Mouse (Mus musculus) heart, embryonic 12.5 days (tissue): ENCODE results near the gene Timm22. TPM values are rescaled to one million over a fixed set of nuclear protein-coding genes. Genes with fewer than 3 reads are reported as not detected.
A peak's percentile ranks its signal among the peaks of the same experiment; 100 is the strongest.

Experiments
- ATAC-seq: fragments of 200-750 bp; cut with Nextera tagmentation; 2 replicates; pipeline ENCODE4 v1.8.0; 2017; ENCODE audit warnings: moderate TSS enrichment, moderate library complexity; ENCODE audit not compliant: insufficient number of reproducible peaks, low FRiP score
- H3K27ac ChIP-seq: fragments of 300-500 bp; sonication (generic); 2 replicates; pipeline ENCODE4 v1.5.1; 2016; ENCODE audit warnings: mild to moderate bottlenecking, moderate library complexity; ENCODE audit not compliant: poor library complexity, severe bottlenecking
- H3K27me3 ChIP-seq: fragments of 300-500 bp; sonication (generic); replicated peaks from 2 replicates; pipeline ENCODE4 v1.6.1; 2016; ENCODE audit warnings: mild to moderate bottlenecking, moderate library complexity
- H3K36me3 ChIP-seq: fragments of 300-500 bp; sonication (generic); 2 replicates; pipeline ENCODE4 v1.6.1; 2016; ENCODE audit warnings: mild to moderate bottlenecking, moderate library complexity
- H3K4me1 ChIP-seq: fragments of 300-500 bp; sonication (generic); replicated peaks from 2 replicates; pipeline ENCODE4 v1.6.1; 2016; ENCODE audit warnings: mild to moderate bottlenecking
- H3K4me2 ChIP-seq: fragments of 300-500 bp; sonication (generic); 2 replicates; pipeline ENCODE4 v1.6.1; 2016; ENCODE audit warnings: mild to moderate bottlenecking, moderate library complexity
- H3K4me3 ChIP-seq: fragments of 300-500 bp; sonication (generic); 2 replicates; pipeline ENCODE4 v1.5.1; 2016; ENCODE audit warnings: mild to moderate bottlenecking
- H3K9ac ChIP-seq: fragments of 300-500 bp; sonication (generic); 2 replicates; pipeline ENCODE4 v1.6.1; 2016; ENCODE audit warnings: mild to moderate bottlenecking, moderate library complexity
- H3K9me3 ChIP-seq: fragments of 300-500 bp; sonication (generic); replicated peaks from 2 replicates; pipeline ENCODE4 v1.6.1; 2016; ENCODE audit warnings: mild to moderate bottlenecking, moderate library complexity
- WGBS: fragments of 180-500 bp; shearing (Covaris S2); methylation state at CpG from one replicate; pipeline ENCODE4 v1.1.7; 2016; 5-methylcytosine and 5-hydroxymethylcytosine counted together
- polyA plus RNA-seq: library from polyadenylated mRNA; unstranded; fragments of >200 nt; fragmentation: Nextera tagmentation; extraction: Ambion mirVana; gene quantifications from 2 replicates; pipeline ENCODE4 v1.2.1, GENCODE M21; 2016

The Timm22 gene
- polyA plus RNA-seq, 1 experiment from 2014 or later, result 102 TPM

DNA sequence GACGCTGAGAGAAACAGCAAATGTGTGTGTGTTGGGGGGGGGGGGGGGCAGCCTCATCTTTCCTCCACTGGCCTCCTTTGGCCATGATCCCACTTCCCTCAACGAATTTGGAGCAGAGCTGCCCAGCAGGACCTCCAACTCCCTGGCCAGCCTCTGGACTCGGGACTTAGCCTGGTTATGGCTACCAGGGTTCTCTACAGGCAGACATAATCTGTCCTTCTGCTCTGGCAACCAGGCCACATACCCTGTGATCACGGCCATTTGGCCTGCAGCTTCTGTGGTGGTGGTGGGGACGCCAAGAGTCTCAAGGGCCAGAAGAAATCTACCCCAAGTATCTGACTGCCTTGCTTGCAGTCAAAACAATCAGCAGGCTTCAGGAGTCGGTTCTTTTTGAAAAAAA is 34.2 kb upstream of the Timm22 start:
- no peak for ATAC-seq

DNA sequence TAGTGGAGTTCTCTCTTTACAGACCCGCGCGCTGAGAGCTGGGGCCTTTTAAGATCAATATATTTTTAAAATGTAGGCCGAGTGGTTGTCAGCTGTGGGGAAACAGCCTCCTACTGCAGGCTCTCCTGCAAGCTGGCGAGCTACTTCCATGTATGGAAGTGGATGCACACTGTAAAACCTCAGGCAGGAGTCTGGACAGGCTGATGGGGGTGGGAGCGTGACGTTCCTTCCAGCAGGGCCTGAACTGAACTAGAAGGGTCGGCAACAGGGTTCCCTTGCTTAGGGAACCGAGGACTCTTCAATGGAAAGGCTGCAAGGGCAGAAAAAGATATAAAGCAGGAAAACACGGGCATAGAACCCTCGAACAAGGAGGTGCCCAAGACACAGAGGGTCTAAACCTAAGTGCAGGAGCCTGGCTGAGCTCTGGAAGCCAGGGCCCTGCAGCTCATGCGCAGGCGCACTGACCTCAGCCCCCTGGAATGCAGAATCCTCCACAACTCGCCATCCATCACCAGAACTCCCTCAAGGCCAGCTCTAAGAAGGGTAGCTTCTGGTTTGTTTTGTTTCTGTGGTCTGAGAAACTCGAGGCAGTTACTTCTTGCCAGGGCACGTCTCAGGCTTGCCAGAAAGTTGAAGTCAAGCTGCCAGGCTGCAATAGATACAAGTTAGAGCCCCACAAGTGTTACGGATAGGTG is 32.1 kb upstream of the Timm22 start:
- no peak overlapping the region for H3K4me3 ChIP-seq
- H3K36me3 ChIP-seq, result no peaks in the 10 kb centered on the region
- peak overlapping the region; percentile 98 for H3K27ac ChIP-seq
- H3K9ac ChIP-seq, result peak overlapping the region; percentile 70
- peak; percentile 79 for ATAC-seq
- 25% methylated on average over 17 of the region's 17 CpGs for WGBS
- peaks cover 73% of the 10 kb centered on the region for H3K4me1 ChIP-seq
- no peaks in the 10 kb centered on the region for H3K27me3 ChIP-seq
- no peaks in the 10 kb centered on the region for H3K9me3 ChIP-seq
- H3K4me2 ChIP-seq, result peak overlapping the region; percentile 49

More for the DNA sequence above, 34.2 kb upstream of the Timm22 start:
- no peaks in the 10 kb centered on the region for H3K27me3 ChIP-seq
- no peaks in the 10 kb centered on the region for H3K9me3 ChIP-seq
- no peaks in the 10 kb centered on the region for H3K36me3 ChIP-seq
- H3K4me2 ChIP-seq, result no peak overlapping the region
- no peak overlapping the region for H3K4me3 ChIP-seq
- WGBS, result 34% methylated on average over 6 of the region's 6 CpGs
- 0 out of 2 replicates have a peak overlapping the region, but pooled peaks have one; percentile 38 for H3K9ac ChIP-seq
- peak overlapping the region; percentile 63 for H3K27ac ChIP-seq
- peaks cover 75% of the 10 kb centered on the region for H3K4me1 ChIP-seq

DNA sequence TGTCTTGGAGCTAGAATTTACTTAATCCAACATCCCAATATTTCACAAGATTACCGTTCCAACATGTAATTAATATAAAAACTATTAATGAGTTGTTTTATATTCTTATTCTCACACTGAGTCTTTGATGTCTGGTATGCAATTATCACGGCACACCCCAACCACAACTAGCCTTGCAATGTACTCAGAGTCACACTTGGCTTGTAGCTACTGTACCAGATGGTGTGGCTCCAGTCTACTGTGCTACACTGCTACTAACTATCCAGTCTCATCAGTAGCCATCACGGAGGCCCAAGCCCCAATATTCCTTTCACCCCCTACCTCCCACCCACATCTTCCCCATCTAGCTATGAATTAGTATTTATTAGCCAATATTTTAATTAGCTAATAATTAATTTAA is 30.3 kb upstream of the Timm22 start:
- peaks cover 72% of the 10 kb centered on the region for H3K4me1 ChIP-seq
- WGBS, result 87% methylated on average over 3 of the region's 3 CpGs

DNA sequence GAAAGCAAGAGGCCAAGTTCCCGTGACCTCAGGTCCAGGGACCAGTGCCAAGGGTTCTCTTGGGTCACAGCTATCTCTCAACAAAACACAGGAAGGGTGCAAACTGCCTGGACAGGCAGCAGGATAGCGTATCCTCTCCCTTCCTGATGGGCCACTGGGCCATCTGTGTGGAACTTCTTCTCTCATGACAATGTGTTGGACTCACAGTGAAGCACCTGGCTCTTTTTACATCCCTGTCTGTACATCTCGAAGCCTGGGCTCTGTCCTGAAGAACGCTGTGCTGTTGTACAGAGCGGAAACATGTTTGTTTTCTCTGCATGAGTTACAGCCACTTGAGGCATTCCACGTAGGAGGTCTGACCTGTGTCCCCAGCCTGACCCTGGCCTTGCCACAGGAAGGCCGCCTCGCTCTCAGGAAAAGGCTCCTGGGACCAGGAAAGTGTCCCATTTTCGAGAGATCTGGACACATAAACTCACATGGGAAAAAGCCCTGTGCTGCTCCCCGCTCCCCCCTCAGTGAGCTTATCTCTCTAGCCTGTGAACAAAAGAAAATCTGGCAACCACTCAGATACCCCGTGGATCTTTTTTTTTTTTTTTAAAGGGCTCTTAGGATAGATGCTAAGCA is 26.7 kb upstream of the Timm22 start:
- peak overlapping the region; percentile 81 for H3K27ac ChIP-seq
- H3K9me3 ChIP-seq, result no peaks in the 10 kb centered on the region
- H3K4me2 ChIP-seq, result peak overlapping the region; percentile 21; the same call in 1 of the 2 replicates
- H3K4me3 ChIP-seq, result no peak overlapping the region
- H3K9ac ChIP-seq, result no peak overlapping the region
- H3K27me3 ChIP-seq, result no peaks in the 10 kb centered on the region
- ATAC-seq, result peak; percentile 73
- 21% methylated on average over 11 of the region's 11 CpGs for WGBS
- H3K36me3 ChIP-seq, result 0 out of 2 replicates have a peak, but pooled peaks cover 3% of the 10 kb centered on the region
- H3K4me1 ChIP-seq, result peaks cover 52% of the 10 kb centered on the region

More for the DNA sequence above, 30.3 kb upstream of the Timm22 start:
- no peaks in the 10 kb centered on the region for H3K9me3 ChIP-seq
- no peak overlapping the region for H3K9ac ChIP-seq
- no peak overlapping the region for H3K4me2 ChIP-seq
- 0 out of 2 replicates have a peak, but pooled peaks cover 1% of the 10 kb centered on the region for H3K36me3 ChIP-seq
- no peak overlapping the region for H3K4me3 ChIP-seq
- no peaks in the 10 kb centered on the region for H3K27me3 ChIP-seq
- ATAC-seq, result no peak
- H3K27ac ChIP-seq, result peak overlapping the region; percentile 98; the same call in 1 of the 2 replicates

DNA sequence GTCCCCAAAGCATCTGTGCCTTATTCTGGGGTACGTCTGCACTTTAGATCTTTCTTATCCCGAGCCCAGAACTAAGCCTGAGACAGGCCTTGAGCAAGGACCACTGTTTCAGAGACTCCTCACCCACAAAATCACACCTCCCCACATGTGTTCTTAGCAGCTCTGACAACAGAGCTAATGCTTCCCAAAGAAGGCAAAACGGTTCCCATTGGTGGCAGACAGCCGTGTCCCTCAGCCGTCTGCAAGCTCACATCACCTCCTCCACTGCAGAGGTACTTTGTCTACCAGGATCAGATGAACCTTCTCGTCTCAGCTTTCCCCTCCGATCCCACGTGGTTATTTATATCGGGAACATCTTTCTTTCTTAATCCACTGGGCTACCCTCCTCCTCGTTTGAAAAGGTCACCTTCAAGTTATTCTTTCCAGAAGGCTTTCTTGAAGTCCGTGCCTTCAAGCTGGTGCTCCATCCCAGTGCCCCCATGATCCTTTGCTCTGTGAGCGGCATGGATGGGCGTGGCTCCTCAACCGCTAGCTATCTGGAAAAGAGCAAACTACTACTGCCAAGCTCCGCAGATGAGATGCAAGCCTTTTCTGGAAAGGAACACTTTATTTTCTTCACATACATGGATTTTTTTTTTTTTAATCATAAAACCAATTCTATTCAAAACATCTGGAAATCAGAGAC is 25.4 kb upstream of the Timm22 start:
- Histone ChIP-seq H3K9ac (no peak overlapping the region), H3K4me3 (no peak overlapping the region), H3K4me1 (peaks cover 49% of the 10 kb centered on the region), H3K36me3 (0 out of 2 replicates have a peak, but pooled peaks cover 3% of the 10 kb centered on the region), H3K9me3 (no peaks in the 10 kb centered on the region), H3K27ac (no peak overlapping the region; the same call in 1 of the 2 replicates), H3K4me2 (no peak overlapping the region), H3K27me3 (no peaks in the 10 kb centered on the region)
- ATAC-seq, result no peak
- 74% methylated on average over 15 of the region's 15 CpGs for WGBS

DNA sequence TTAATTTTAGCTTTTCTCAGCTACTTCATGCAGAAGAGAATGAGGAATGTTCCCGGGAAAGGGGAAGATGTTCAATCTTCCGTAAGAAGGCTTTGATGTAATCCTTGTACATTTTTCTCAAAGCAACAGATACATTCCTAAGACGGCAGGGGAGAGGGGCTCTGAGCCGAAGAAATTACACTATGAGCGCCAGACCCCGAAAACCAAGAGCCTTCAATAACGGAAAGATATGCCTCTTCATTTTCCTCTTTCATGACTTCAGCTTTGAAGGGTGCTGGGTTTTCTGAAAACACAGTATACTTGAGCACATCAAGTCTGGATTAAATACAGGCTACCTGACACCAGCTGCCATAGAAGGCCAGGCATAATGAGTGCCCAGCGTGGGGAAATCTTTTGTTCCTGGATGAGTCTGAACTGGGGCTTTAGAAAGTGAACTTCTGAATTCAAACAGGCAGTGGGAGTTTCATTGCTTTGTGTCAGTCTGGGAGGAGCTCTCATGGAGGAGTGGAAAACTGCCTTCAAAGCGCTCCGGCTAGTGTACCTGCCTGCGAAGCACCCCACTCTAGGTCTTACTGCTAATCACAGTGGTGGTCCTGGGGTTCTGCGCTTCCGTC is 23.9 kb upstream of the Timm22 start:
- H3K4me1 ChIP-seq, result peaks cover 44% of the 10 kb centered on the region
- ATAC-seq, result no peak
- H3K4me3 ChIP-seq, result no peak overlapping the region
- H3K36me3 ChIP-seq, result 0 out of 2 replicates have a peak, but pooled peaks cover 3% of the 10 kb centered on the region
- no peak overlapping the region for H3K4me2 ChIP-seq
- 78% methylated on average over 13 of the region's 13 CpGs for WGBS
- H3K27me3 ChIP-seq, result no peaks in the 10 kb centered on the region
- no peaks in the 10 kb centered on the region for H3K9me3 ChIP-seq
- H3K27ac ChIP-seq, result no peak overlapping the region
- H3K9ac ChIP-seq, result no peak overlapping the region

DNA sequence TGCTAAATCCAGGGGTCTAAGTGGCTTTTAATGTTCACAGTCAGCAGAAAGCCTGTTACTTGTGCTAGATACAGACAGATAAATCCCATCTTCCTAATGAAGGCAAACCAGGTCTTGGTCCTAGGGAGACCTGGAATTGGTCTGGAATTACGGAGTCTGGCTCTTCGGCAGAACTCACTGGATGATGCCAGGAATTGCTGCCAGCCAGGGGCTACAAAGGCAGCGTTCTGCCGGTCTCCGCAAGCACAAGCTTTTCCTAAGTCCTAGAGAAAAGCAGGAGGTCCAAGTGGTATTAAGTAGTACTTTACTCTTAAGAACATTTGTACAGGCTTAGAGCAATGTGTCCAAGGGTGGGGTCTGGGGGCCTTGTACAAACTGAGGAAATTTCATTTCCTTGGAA is 22.4 kb upstream of the Timm22 start:
- no peak overlapping the region for H3K4me2 ChIP-seq
- no peaks in the 10 kb centered on the region for H3K9me3 ChIP-seq
- 0 out of 2 replicates have a peak, but pooled peaks cover 3% of the 10 kb centered on the region for H3K36me3 ChIP-seq
- no peak for ATAC-seq
- peaks cover 48% of the 10 kb centered on the region for H3K4me1 ChIP-seq
- WGBS, result 88% methylated on average over 5 of the region's 5 CpGs
- no peaks in the 10 kb centered on the region for H3K27me3 ChIP-seq
- H3K4me3 ChIP-seq, result no peak overlapping the region
- no peak overlapping the region for H3K27ac ChIP-seq
- H3K9ac ChIP-seq, result peak overlapping the region; percentile 25; the same call in 1 of the 2 replicates

DNA sequence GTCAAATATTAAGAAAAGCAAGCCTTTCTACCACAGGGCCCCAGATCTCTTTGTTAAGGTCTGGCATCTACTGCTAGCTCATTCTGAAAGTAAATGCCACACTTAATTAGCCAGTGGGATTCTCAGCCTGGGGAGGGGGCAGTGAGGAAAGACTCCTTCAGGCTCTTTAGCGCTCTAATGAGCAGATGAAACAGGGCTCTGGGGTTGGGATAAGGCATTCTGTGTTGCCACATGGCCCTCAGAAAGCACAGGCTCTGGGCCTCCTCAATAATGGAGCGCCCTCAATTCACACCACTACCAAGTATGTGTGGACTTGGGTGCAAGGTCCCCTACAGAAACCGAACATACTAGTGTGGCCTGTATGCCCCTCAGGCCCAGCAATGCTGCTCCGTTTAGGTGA is 21.7 kb upstream of the Timm22 start:
- Histone ChIP-seq H3K9me3 (no peaks in the 10 kb centered on the region), H3K4me3 (no peak overlapping the region), H3K4me2 (no peak overlapping the region), H3K4me1 (peaks cover 44% of the 10 kb centered on the region), H3K27ac (no peak overlapping the region), H3K9ac (no peak overlapping the region), H3K27me3 (no peaks in the 10 kb centered on the region), H3K36me3 (0 out of 2 replicates have a peak, but pooled peaks cover 3% of the 10 kb centered on the region)
- no peak for ATAC-seq
- 69% methylated on average over 4 of the region's 4 CpGs for WGBS

DNA sequence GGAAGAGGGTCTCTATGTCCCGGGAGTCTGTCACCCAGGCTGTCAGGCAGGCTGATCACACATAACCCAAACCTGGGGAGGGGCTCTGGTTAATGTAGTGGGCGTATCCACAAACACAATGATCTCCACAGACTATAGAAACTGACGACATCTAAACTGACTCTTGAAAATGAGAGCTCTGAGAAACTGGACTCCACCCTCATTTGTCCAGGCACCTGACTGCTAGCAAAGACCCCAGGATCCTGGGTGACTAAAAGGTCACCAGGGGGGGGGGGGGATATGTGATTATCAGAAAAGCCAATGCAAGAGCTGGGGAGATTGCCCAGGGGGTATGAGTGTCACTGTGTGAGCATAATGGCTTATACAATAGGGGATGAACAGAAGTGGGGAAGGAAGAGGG is 21.0 kb upstream of the Timm22 start:
- Histone ChIP-seq H3K36me3 (peaks cover 8% of the 10 kb centered on the region; the same call in 1 of the 2 replicates), H3K4me3 (no peak overlapping the region), H3K4me2 (no peak overlapping the region), H3K4me1 (peaks cover 38% of the 10 kb centered on the region), H3K27ac (no peak overlapping the region), H3K9ac (no peak overlapping the region), H3K27me3 (no peaks in the 10 kb centered on the region), H3K9me3 (0 out of 2 replicates have a peak, but pooled peaks cover 2% of the 10 kb centered on the region)
- 57% methylated on average over 3 of the region's 3 CpGs for WGBS
- ATAC-seq, result no peak

DNA sequence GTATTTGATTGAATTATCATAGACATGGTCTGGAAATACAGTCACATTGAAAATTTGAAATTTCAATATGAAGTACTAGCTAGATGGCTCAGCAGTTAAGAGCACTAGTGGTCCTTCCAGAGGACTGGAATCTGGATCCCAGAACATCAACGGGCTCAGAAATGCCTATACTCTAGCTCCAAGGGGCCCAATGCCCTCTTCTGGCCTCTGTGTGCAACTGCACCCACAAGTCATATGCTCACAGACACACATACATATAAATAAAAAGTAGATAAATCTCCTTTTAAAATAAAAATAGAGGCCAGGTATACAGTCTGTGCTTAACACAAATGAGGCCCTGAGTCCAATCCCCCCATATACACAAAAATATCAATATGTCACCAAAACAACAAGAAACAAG is 19.7 kb upstream of the Timm22 start:
- Histone ChIP-seq H3K9ac (no peak overlapping the region), H3K4me3 (no peak overlapping the region), H3K4me1 (peaks cover 30% of the 10 kb centered on the region), H3K36me3 (peaks cover 17% of the 10 kb centered on the region), H3K4me2 (no peak overlapping the region), H3K9me3 (0 out of 2 replicates have a peak, but pooled peaks cover 7% of the 10 kb centered on the region), H3K27ac (no peak overlapping the region), H3K27me3 (no peaks in the 10 kb centered on the region)
- no peak for ATAC-seq
- WGBS, result 83% methylated on average over 1 of the region's 1 CpGs
